Mouse (Mus musculus) stomach, postnatal 0 days (tissue): ENCODE measurements at regions not wholly inside any gene's neighbourhood (a gene's known extent, or its start where the extent isn't known, plus 50 kb on each side); places are given as distances from the start of the nearest gene placed in this dataset.

Experiments
- ATAC-seq: fragments of 200-750 bp; cut with Nextera tagmentation; 2 replicates; pipeline ENCODE4 v1.8.0; 2017; ENCODE audit not compliant: low FRiP score, low TSS enrichment
- DNase-seq: peaks from one replicate; pipeline ENCODE4 v3.0.0-alpha.2; 2016; ENCODE audit warnings: low spot score
- H3K27ac ChIP-seq: fragments of 300-500 bp; sonication (generic); replicated peaks from 2 replicates; pipeline ENCODE4 v1.5.1; 2014; ENCODE audit warnings: mild to moderate bottlenecking, control low read depth
- H3K27me3 ChIP-seq: fragments of 300-500 bp; sonication (generic); 2 replicates; pipeline ENCODE4 v1.6.1; 2014; ENCODE audit warnings: low read length; ENCODE audit not compliant: control insufficient read depth, insufficient read depth
- H3K36me3 ChIP-seq: fragments of 300-500 bp; sonication (generic); 2 replicates; pipeline ENCODE4 v1.6.1; 2014; ENCODE audit warnings: low read length, mixed read lengths; ENCODE audit not compliant: control insufficient read depth, insufficient read depth
- H3K4me1 ChIP-seq: fragments of 300-500 bp; sonication (generic); replicated peaks from 2 replicates; pipeline ENCODE4 v1.6.1; 2014; ENCODE audit warnings: antibody characterized with exemption; ENCODE audit not compliant: control insufficient read depth, insufficient read depth
- H3K4me2 ChIP-seq: fragments of 300-500 bp; sonication (generic); replicated peaks from 2 replicates; pipeline ENCODE4 v1.6.1; 2014; ENCODE audit warnings: low read depth, mild to moderate bottlenecking, control low read depth, moderate library complexity
- H3K4me3 ChIP-seq: fragments of 300-500 bp; sonication (generic); 2 replicates; pipeline ENCODE4 v1.5.1; 2014; ENCODE audit warnings: low read depth, low read length, control low read depth
- H3K9ac ChIP-seq: fragments of 300-500 bp; sonication (generic); 2 replicates; pipeline ENCODE4 v1.6.1; 2014; ENCODE audit warnings: mild to moderate bottlenecking, low read length, control low read depth, mixed read lengths
- H3K9me3 ChIP-seq: fragments of 300-500 bp; sonication (generic); 2 replicates; pipeline ENCODE4 v1.6.1; 2016; ENCODE audit warnings: low read length; ENCODE audit not compliant: control insufficient read depth
- CTCF ChIP-seq: IDR thresholded peaks from 2 replicates; pipeline ENCODE4 v1.5.1; 2016; ENCODE audit warnings: antibody characterized with exemption, low read depth, mild to moderate bottlenecking, moderate library complexity
- EP300 ChIP-seq: optimal IDR thresholded peaks from 2 replicates; pipeline ENCODE3; 2016; ENCODE audit warnings: antibody characterized with exemption
- WGBS: fragments of 180-500 bp; shearing (Covaris S2); extraction: QIAGEN DNeasy Blood & Tissue Kit; methylation state at CpG from one replicate; pipeline ENCODE4 v1.1.7; 2014; 5-methylcytosine and 5-hydroxymethylcytosine counted together

GRCm38 (mm10) chr2:74168307-74168706, 257.2 kb upstream of the Atp5g3 start:
- DNase-seq (no peak), ATAC-seq (no peak)
- TF ChIP-seq EP300, result no peak
- no peak for TF ChIP-seq CTCF
- no peak overlapping the region for H3K4me2 ChIP-seq
- H3K4me1 ChIP-seq, result no peaks in the 10 kb centered on the region
- no peaks in the 10 kb centered on the region for H3K36me3 ChIP-seq
- H3K27me3 ChIP-seq, result no peaks in the 10 kb centered on the region
- no peaks in the 10 kb centered on the region for H3K9me3 ChIP-seq
- 83% methylated on average over 17 of the region's 17 CpGs for WGBS
- H3K4me3 ChIP-seq, result no peak overlapping the region
- H3K9ac ChIP-seq, result no peak overlapping the region
- H3K27ac ChIP-seq, result no peak overlapping the region

DNA sequence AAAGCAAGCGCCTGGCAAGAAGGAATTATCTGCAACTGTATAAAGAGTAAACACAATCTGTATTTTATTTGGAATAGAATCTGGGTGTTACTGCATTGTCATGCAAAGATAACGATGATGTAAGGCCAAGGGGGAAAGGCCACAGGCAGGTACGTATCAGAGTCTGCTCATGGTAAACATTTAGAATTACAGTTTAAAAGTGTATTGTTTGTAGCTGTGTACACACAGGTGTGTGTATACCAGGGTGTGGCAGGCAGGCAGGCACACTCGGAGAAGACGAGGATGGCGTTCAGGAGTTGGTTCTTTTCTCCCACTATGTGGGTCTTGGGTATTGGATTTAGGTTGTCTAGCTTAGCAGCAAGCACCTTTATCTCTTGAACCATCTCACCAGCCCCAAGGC, 242.9 kb upstream of the Atp5g3 start:
- DNase-seq (peak; percentile 17), ATAC-seq (peak; percentile 93)
- Histone ChIP-seq H3K27ac (no peak overlapping the region), H3K27me3 (no peaks in the 10 kb centered on the region), H3K36me3 (no peaks in the 10 kb centered on the region), H3K4me3 (no peak overlapping the region), H3K4me2 (no peak overlapping the region), H3K9me3 (no peaks in the 10 kb centered on the region), H3K9ac (no peak overlapping the region), H3K4me1 (no peaks in the 10 kb centered on the region)
- WGBS, result 59% methylated on average over 6 of the region's 6 CpGs
- TF ChIP-seq CTCF (no peak), EP300 (no peak)

DNA sequence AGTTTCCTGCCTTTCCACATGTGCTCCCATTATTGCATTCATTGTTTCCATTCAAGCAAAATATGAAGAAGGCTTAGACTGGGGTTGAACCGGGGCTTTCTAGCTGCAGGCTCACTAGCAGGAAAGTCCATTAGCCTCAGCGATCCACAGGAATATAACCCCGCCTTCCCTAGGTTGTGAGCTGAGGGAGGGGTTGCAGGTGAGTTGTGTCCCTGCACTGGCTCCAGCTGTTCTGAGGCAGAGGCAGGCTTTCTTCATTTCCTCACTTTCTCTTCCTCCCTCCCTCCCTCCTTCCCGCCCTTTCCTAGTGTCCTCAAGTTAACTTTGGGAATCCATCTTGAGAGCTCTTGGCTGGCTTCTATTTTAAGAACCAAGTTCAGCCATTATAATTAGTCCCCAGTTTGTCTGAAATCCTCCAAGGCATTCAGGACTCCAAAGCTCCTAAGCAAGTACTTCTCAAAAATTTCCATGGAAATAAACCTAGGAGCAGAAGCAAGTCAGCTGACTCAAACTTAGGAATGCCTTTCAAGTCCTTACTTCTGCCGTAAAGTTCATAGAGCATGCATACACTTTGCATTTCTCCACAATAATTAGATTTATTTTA, 242.2 kb upstream of the Atp5g3 start:
- 0 out of 2 replicates have a peak overlapping the region, but pooled peaks have one; percentile 4 for H3K4me2 ChIP-seq
- no peaks in the 10 kb centered on the region for H3K4me1 ChIP-seq
- no peak overlapping the region for H3K4me3 ChIP-seq
- 22% methylated on average over 5 of the region's 5 CpGs for WGBS
- no peaks in the 10 kb centered on the region for H3K9me3 ChIP-seq
- no peak for DNase-seq
- H3K27me3 ChIP-seq, result no peaks in the 10 kb centered on the region
- no peak overlapping the region for H3K27ac ChIP-seq
- TF ChIP-seq CTCF, result no peak
- no peak for TF ChIP-seq EP300
- no peak overlapping the region for H3K9ac ChIP-seq
- 0 out of 2 replicates have a peak, but pooled peaks have one; percentile 24 for ATAC-seq
- H3K36me3 ChIP-seq, result no peaks in the 10 kb centered on the region

GRCm38 (mm10) chr2:74152534-74153246, 241.6 kb upstream of the Atp5g3 start:
- no peak for DNase-seq
- 0 out of 2 replicates have a peak overlapping the region, but pooled peaks have one; percentile 4 for H3K4me2 ChIP-seq
- H3K4me3 ChIP-seq, result no peak overlapping the region
- ATAC-seq, result no peak; the same call in 1 of the 2 replicates
- no peak for TF ChIP-seq EP300
- H3K36me3 ChIP-seq, result no peaks in the 10 kb centered on the region
- no peak overlapping the region for H3K9ac ChIP-seq
- H3K27ac ChIP-seq, result no peak overlapping the region
- 33% methylated on average over 8 of the region's 8 CpGs for WGBS
- H3K9me3 ChIP-seq, result no peaks in the 10 kb centered on the region
- H3K4me1 ChIP-seq, result no peaks in the 10 kb centered on the region
- no peaks in the 10 kb centered on the region for H3K27me3 ChIP-seq

DNA sequence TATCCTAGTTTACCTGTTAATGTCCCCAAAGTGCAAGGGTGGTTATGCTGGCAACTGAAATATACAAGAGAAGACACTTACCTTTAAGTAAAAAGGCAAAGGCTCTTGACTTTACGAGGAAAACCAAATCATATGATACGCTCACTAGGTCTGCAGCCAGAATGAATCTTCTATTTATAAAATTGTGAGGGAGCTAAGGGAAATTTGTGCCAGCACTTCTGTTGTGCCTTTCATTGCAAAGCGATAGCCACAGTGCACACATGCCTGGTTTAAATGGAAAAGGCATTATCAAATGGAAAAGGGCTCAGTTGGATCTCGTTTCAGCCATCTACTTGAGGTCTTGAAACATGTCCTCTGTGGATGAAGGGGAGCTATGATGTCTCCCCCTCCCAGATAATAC, 236.1 kb upstream of the Atp5g3 start:
- WGBS, result 75% methylated on average over 4 of the region's 4 CpGs
- no peaks in the 10 kb centered on the region for H3K4me1 ChIP-seq

GRCm38 (mm10) chr2:74136624-74137003, 225.5 kb upstream of the Atp5g3 start:
- Histone ChIP-seq H3K36me3 (no peaks in the 10 kb centered on the region), H3K27ac (no peak overlapping the region), H3K4me3 (no peak overlapping the region), H3K27me3 (no peaks in the 10 kb centered on the region), H3K4me2 (no peak overlapping the region), H3K9ac (no peak overlapping the region), H3K9me3 (no peaks in the 10 kb centered on the region), H3K4me1 (no peaks in the 10 kb centered on the region)
- WGBS, result 21% methylated on average over 9 of the region's 9 CpGs
- 0 out of 2 replicates have a peak, but pooled peaks have one; percentile 15 for ATAC-seq
- no peak for DNase-seq
- no peak for TF ChIP-seq CTCF
- no peak for TF ChIP-seq EP300

More for the DNA sequence above, 236.1 kb upstream of the Atp5g3 start:
- DNase-seq, result no peak
- no peaks in the 10 kb centered on the region for H3K36me3 ChIP-seq
- H3K27me3 ChIP-seq, result no peaks in the 10 kb centered on the region
- H3K9ac ChIP-seq, result no peak overlapping the region
- no peak overlapping the region for H3K4me3 ChIP-seq
- no peak overlapping the region for H3K4me2 ChIP-seq
- H3K9me3 ChIP-seq, result no peaks in the 10 kb centered on the region
- TF ChIP-seq EP300 (no peak), CTCF (no peak)
- H3K27ac ChIP-seq, result no peak overlapping the region
- no peak for ATAC-seq
